Mouse (Mus musculus): ENCODE data around the gene Crabp1. TPM values are rescaled to one million over a fixed set of nuclear protein-coding genes. Genes with fewer than 3 reads are reported as not detected.

The Crabp1 gene
- polyA plus RNA-seq (2012; rRNA removed) (0.78 and 0.99 TPM in 2 replicates), polyA plus RNA-seq (2014; fragmentation: Nextera tagmentation; extraction: Ambion mirVana) (0.17 and 0.66 TPM in 2 replicates)

- peaks cover 45% of the 10 kb centered on the region for H3K27me3 ChIP-seq (ENCODE audit: control insufficient read depth, insufficient read depth, low read length)
- H3K27ac ChIP-seq, result no peak within 1 kb of the TSS
- no peak for DNase-seq (ENCODE audit: low read depth in 3 of 3, low spot score in 3 of 3)
- H3K36me3 ChIP-seq (replicated peaks; ENCODE audit: control insufficient read depth, insufficient read depth, low read depth), result no peaks in the 10 kb centered on the region
- no peaks in the 10 kb centered on the region for H3K4me1 ChIP-seq (replicated peaks; ENCODE audit: control insufficient read depth in 2 of 2, insufficient read depth in 2 of 2, low read length in 1 of 2)
- no peak within 1 kb of the TSS for H3K9ac ChIP-seq (replicated peaks)
- ATAC-seq (ENCODE audit: insufficient read depth), result no peak
- peak within 1 kb of the TSS; percentile 37 for H3K4me2 ChIP-seq (ENCODE audit: low read depth)
- TF ChIP-seq CTCF (IDR thresholded peaks at IDR 0.05; ENCODE audit: low read depth) (no peak), EP300 (IDR thresholded peaks at IDR 0.05; ENCODE audit: low read depth) (no peak)
- 0 out of 4 replicates have a peak within 1 kb of the TSS, but pooled peaks of 1 of the 2 experiments have one; percentile 14 for H3K4me3 ChIP-seq (ENCODE audit: insufficient read depth in 1 of 2, low read depth in 2 of 2, low read length in 2 of 2)
- 2% methylated on average over 45 of the region's 45 CpGs for WGBS (ENCODE audit: insufficient replicate concordance)
- no peaks in the 10 kb centered on the region for H3K9me3 ChIP-seq (ENCODE audit: control insufficient read depth, low read length)
Observed at GRCm38 (mm10) chr9:54764561-54765217, at the start of gene Crabp1. Crabp1 (plus strand) TSS chr9:54764748.

DNA sequence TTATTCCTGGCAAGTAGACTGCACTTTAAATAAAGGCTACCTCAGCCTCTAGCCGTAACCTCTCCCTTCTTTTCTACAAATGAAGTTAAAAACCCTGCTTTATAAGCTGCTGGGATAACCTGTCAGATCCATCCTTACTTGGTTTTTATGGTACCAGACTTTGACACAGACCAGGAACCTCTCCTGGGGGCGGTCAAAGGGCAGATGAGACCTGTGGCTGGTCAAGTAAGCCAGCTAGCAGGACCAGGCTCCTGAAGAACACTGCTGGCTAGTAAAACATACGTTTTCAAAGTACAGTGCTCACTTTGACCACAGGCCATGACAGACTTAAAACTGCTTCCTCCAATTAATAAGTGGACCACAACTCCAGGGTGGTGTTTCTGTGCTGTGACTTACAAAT is 48.8 kb upstream of the Crabp1 start:
- 0 out of 4 replicates have a peak, but pooled peaks cover 0 to 2% of the 10 kb centered on the region in 2 experiments for H3K4me1 ChIP-seq (replicated peaks; ENCODE audit: control insufficient read depth in 2 of 2, insufficient read depth in 2 of 2, low read length in 1 of 2)
- H3K4me3 ChIP-seq (ENCODE audit: insufficient read depth in 1 of 2, low read depth in 2 of 2, low read length in 2 of 2), result no peak overlapping the region
- H3K36me3 ChIP-seq (replicated peaks; ENCODE audit: control insufficient read depth, insufficient read depth, low read depth), result peaks cover 84% of the 10 kb centered on the region
- ATAC-seq (ENCODE audit: insufficient read depth), result no peak
- no peaks in the 10 kb centered on the region for H3K9me3 ChIP-seq (ENCODE audit: control insufficient read depth, low read length)
- H3K27me3 ChIP-seq (ENCODE audit: control insufficient read depth, insufficient read depth, low read length), result no peaks in the 10 kb centered on the region
- no peak overlapping the region for H3K4me2 ChIP-seq (ENCODE audit: low read depth)
- H3K9ac ChIP-seq (replicated peaks), result no peak overlapping the region
- no peak for TF ChIP-seq EP300 (IDR thresholded peaks at IDR 0.05; ENCODE audit: low read depth)
- TF ChIP-seq CTCF (IDR thresholded peaks at IDR 0.05; ENCODE audit: low read depth), result no peak
- H3K27ac ChIP-seq, result no peak overlapping the region
- WGBS (ENCODE audit: insufficient replicate concordance), result 77% methylated on average over 3 of the region's 3 CpGs
- DNase-seq (ENCODE audit: low read depth in 3 of 3, low spot score in 3 of 3), result no peak

GRCm38 (mm10) chr9:54717527-54717926 is 47.0 kb upstream of the Crabp1 start:
- H3K9ac ChIP-seq (replicated peaks), result no peak overlapping the region
- H3K4me1 ChIP-seq (replicated peaks; ENCODE audit: control insufficient read depth in 2 of 2, insufficient read depth in 2 of 2, low read length in 1 of 2), result 0 out of 4 replicates have a peak, but pooled peaks cover 0 to 2% of the 10 kb centered on the region in 2 experiments
- no peak overlapping the region for H3K4me2 ChIP-seq (ENCODE audit: low read depth)
- ATAC-seq (ENCODE audit: insufficient read depth) (no peak), DNase-seq (ENCODE audit: low read depth in 3 of 3, low spot score in 3 of 3) (no peak)
- H3K4me3 ChIP-seq (ENCODE audit: insufficient read depth in 1 of 2, low read depth in 2 of 2, low read length in 2 of 2), result no peak overlapping the region
- no peaks in the 10 kb centered on the region for H3K9me3 ChIP-seq (ENCODE audit: control insufficient read depth, low read length)
- peaks cover 75% of the 10 kb centered on the region for H3K36me3 ChIP-seq (replicated peaks; ENCODE audit: control insufficient read depth, insufficient read depth, low read depth)
- H3K27ac ChIP-seq, result no peak overlapping the region
- TF ChIP-seq EP300 (IDR thresholded peaks at IDR 0.05; ENCODE audit: low read depth), result no peak
- TF ChIP-seq CTCF (IDR thresholded peaks at IDR 0.05; ENCODE audit: low read depth), result no peak
- no peaks in the 10 kb centered on the region for H3K27me3 ChIP-seq (ENCODE audit: control insufficient read depth, insufficient read depth, low read length)
- 75% methylated on average over 3 of the region's 3 CpGs for WGBS (ENCODE audit: insufficient replicate concordance)

DNA sequence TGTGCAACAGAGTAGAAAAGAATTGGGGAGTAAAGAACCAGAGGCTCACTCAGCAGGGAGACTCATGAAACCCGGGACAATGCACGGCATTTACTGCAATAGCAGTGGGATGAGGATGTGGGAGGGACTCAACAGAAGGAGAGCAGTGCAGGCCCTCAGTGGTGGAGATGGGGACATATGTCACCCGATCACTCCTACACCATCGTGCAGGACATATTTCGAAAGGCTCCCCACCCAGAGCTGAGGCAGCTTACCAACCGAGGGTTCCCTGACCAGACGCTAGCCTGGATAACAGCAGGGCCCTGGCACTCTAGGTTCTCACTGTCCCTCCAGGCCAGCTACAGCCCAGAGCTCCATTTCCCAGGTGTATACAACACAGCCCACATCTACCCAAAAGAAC is 42.4 kb upstream of the Crabp1 start:
- no peak for DNase-seq (ENCODE audit: low read depth in 3 of 3, low spot score in 3 of 3)
- H3K4me1 ChIP-seq (replicated peaks; ENCODE audit: control insufficient read depth in 2 of 2, insufficient read depth in 2 of 2, low read length in 1 of 2), result 0 out of 4 replicates have a peak, but pooled peaks cover 0 to 2% of the 10 kb centered on the region in 2 experiments
- no peak overlapping the region for H3K9ac ChIP-seq (replicated peaks)
- no peak overlapping the region for H3K4me3 ChIP-seq (ENCODE audit: insufficient read depth in 1 of 2, low read depth in 2 of 2, low read length in 2 of 2)
- ATAC-seq (ENCODE audit: insufficient read depth), result no peak; the same call in 1 of the 2 replicates
- H3K9me3 ChIP-seq (ENCODE audit: control insufficient read depth, low read length), result no peaks in the 10 kb centered on the region
- WGBS (ENCODE audit: insufficient replicate concordance), result 74% methylated on average over 7 of the region's 7 CpGs
- no peaks in the 10 kb centered on the region for H3K27me3 ChIP-seq (ENCODE audit: control insufficient read depth, insufficient read depth, low read length)
- H3K27ac ChIP-seq, result no peak overlapping the region
- TF ChIP-seq EP300 (IDR thresholded peaks at IDR 0.05; ENCODE audit: low read depth) (no peak), CTCF (IDR thresholded peaks at IDR 0.05; ENCODE audit: low read depth) (no peak)
- no peak overlapping the region for H3K4me2 ChIP-seq (ENCODE audit: low read depth)
- peaks cover 69% of the 10 kb centered on the region for H3K36me3 ChIP-seq (replicated peaks; ENCODE audit: control insufficient read depth, insufficient read depth, low read depth)

DNA sequence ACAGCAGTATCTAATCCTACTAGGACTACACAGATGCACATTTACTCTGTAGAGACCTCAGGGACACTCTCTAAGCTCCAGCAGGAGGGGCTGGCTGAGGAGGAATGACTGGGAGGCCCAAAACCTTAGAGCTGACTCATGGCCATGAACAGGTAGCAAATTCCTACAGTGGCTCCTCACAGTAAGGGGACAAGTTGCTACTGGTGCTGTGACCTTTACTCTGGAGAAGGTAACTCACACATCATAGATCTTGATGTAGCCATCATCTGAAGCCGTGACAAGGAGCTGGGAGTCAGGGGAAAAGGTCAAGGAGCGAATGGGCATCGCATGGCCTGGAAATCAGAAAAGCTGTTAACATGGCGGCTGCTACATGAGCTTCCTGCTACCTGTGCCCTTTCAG is 42.0 kb upstream of the Crabp1 start:
- Histone ChIP-seq H3K9me3 (ENCODE audit: control insufficient read depth, low read length) (no peaks in the 10 kb centered on the region), H3K4me3 (ENCODE audit: insufficient read depth in 1 of 2, low read depth in 2 of 2, low read length in 2 of 2) (no peak overlapping the region), H3K27me3 (ENCODE audit: control insufficient read depth, insufficient read depth, low read length) (no peaks in the 10 kb centered on the region), H3K4me1 (replicated peaks; ENCODE audit: control insufficient read depth in 2 of 2, insufficient read depth in 2 of 2, low read length in 1 of 2) (0 out of 4 replicates have a peak, but pooled peaks cover 0 to 2% of the 10 kb centered on the region in 2 experiments), H3K27ac (no peak overlapping the region), H3K9ac (replicated peaks) (no peak overlapping the region), H3K36me3 (replicated peaks; ENCODE audit: control insufficient read depth, insufficient read depth, low read depth) (peaks cover 69% of the 10 kb centered on the region), H3K4me2 (ENCODE audit: low read depth) (no peak overlapping the region)
- 86% methylated on average over 4 of the region's 4 CpGs for whole genome bisulfite sequencing (ENCODE audit: insufficient replicate concordance)
- ATAC-seq (ENCODE audit: insufficient read depth), result no peak
- TF ChIP-seq CTCF (IDR thresholded peaks at IDR 0.05; ENCODE audit: low read depth), result no peak
- TF ChIP-seq EP300 (IDR thresholded peaks at IDR 0.05; ENCODE audit: low read depth), result no peak
- DNase-seq (ENCODE audit: low read depth in 3 of 3, low spot score in 3 of 3), result no peak
